Comparison of ENCODE assay signal across 12 mouse cellular contexts in the genomic region with DNA sequence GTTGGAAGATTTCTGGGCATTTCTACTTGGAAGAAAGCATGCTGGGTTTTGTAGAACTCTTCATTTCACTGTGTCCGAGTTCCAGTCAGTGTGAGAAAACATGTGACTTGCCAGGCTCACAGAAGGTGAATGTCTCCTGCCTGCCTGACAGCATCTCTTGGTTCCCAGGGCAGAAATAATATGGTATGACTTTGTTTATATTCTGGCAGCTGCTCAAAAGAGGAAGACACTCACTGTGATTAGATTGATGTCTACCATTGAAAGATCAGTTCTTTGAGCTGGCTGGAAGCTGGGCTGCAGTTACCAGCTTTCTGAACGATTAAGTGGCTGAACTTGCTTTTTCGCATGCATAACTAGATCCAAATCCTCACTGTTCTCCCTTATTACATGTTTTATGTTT.
DNase-seq lines count a peak whose midpoint lies in the region; ATAC-seq lines count a peak whose summit lies in the region.
"Had no signal": no experiment of that assay in that cellular context is flagged by ENCODE, and none has a peak within 500 bp of the region (broad histone marks: within the 10 kb centered on the region; RNA-seq: fewer than 3 reads in every experiment).

No protein-coding gene starts in this region.

- no peak overlapping the region for H3K27ac ChIP-seq in midbrain, embryonic 13.5 days
- no peak overlapping the region for H3K27ac ChIP-seq in midbrain, embryonic 10.5 days (replicated peaks)
- peak overlapping the region; percentile 82 for H3K27ac ChIP-seq in limb, embryonic 12.5 days
- H3K27ac ChIP-seq in stomach, embryonic 15.5 days: peak overlapping the region; percentile 40; the same call in 1 of the 2 replicates

- no peaks in the 10 kb centered on the region for H3K9me3 ChIP-seq in midbrain, embryonic 13.5 days
- H3K9me3 ChIP-seq in midbrain, embryonic 10.5 days (replicated peaks): no peaks in the 10 kb centered on the region
- no peaks in the 10 kb centered on the region for H3K9me3 ChIP-seq in limb, embryonic 12.5 days
- H3K9me3 ChIP-seq in stomach, embryonic 15.5 days: no peaks in the 10 kb centered on the region
- H3K9me3 ChIP-seq: embryonic facial prominence, embryonic 12.5 days had no signal

- H3K4me3 ChIP-seq in midbrain, embryonic 13.5 days (replicated peaks): no peak overlapping the region
- no peak overlapping the region for H3K4me3 ChIP-seq in midbrain, embryonic 10.5 days
- H3K4me3 ChIP-seq in limb, embryonic 12.5 days (replicated peaks): no peak overlapping the region
- no peak overlapping the region for H3K4me3 ChIP-seq in stomach, embryonic 15.5 days (replicated peaks)
- H3K4me3 ChIP-seq: embryonic facial prominence, embryonic 12.5 days; myocyte had no signal

- 50% methylated on average over 3 of the region's 3 CpGs for WGBS in midbrain, embryonic 13.5 days
- WGBS in midbrain, embryonic 10.5 days: 79% methylated on average over 3 of the region's 3 CpGs
- 39% methylated on average over 3 of the region's 3 CpGs for WGBS in limb, embryonic 12.5 days
- WGBS in stomach, embryonic 15.5 days: 38% methylated on average over 3 of the region's 3 CpGs

- ATAC-seq in midbrain, embryonic 13.5 days: peak; percentile 69
- ATAC-seq in limb, embryonic 12.5 days (ENCODE audit: insufficient number of reproducible peaks, insufficient read depth, low FRiP score, low TSS enrichment, low read depth): no peak
- ATAC-seq in stomach, embryonic 15.5 days (ENCODE audit: insufficient read depth, low FRiP score, low read depth): no peak

- H3K36me3 ChIP-seq in midbrain, embryonic 13.5 days: no peaks in the 10 kb centered on the region
- no peaks in the 10 kb centered on the region for H3K36me3 ChIP-seq in midbrain, embryonic 10.5 days
- no peaks in the 10 kb centered on the region for H3K36me3 ChIP-seq in limb, embryonic 12.5 days
- H3K36me3 ChIP-seq in stomach, embryonic 15.5 days: no peaks in the 10 kb centered on the region
- H3K36me3 ChIP-seq: embryonic facial prominence, embryonic 12.5 days had no signal

- H3K9ac ChIP-seq in midbrain, embryonic 13.5 days (replicated peaks): no peak overlapping the region
- no peak overlapping the region for H3K9ac ChIP-seq in limb, embryonic 12.5 days (replicated peaks)
- H3K9ac ChIP-seq in stomach, embryonic 15.5 days: no peak overlapping the region
- H3K9ac ChIP-seq: embryonic facial prominence, embryonic 12.5 days had no signal

- H3K4me2 ChIP-seq in midbrain, embryonic 13.5 days (replicated peaks): no peak overlapping the region
- H3K4me2 ChIP-seq in limb, embryonic 12.5 days: no peak overlapping the region
- H3K4me2 ChIP-seq in stomach, embryonic 15.5 days: no peak overlapping the region
- H3K4me2 ChIP-seq: embryonic facial prominence, embryonic 12.5 days; heart, embryonic 11.5 days had no signal

- H3K4me1 ChIP-seq in midbrain, embryonic 13.5 days (replicated peaks): peaks cover 6% of the 10 kb centered on the region; the same call in 1 of the 2 replicates
- no peaks in the 10 kb centered on the region for H3K4me1 ChIP-seq in midbrain, embryonic 10.5 days
- H3K4me1 ChIP-seq in limb, embryonic 12.5 days (replicated peaks): peaks cover 18% of the 10 kb centered on the region
- H3K4me1 ChIP-seq in stomach, embryonic 15.5 days: peaks cover 8% of the 10 kb centered on the region; the same call in 1 of the 2 replicates

- no peaks in the 10 kb centered on the region for H3K27me3 ChIP-seq in midbrain, embryonic 13.5 days
- H3K27me3 ChIP-seq in midbrain, embryonic 10.5 days (ENCODE audit: low read depth, poor library complexity, severe bottlenecking): no peaks in the 10 kb centered on the region
- H3K27me3 ChIP-seq in limb, embryonic 12.5 days: no peaks in the 10 kb centered on the region
- H3K27me3 ChIP-seq in stomach, embryonic 15.5 days (replicated peaks): no peaks in the 10 kb centered on the region
- H3K27me3 ChIP-seq: embryonic facial prominence, embryonic 12.5 days had no signal

- DNase-seq in cerebellum, postnatal 14 days: peak; percentile 3 to 32
- DNase-seq in cerebellum, adult 9-11 months: no peak
- DNase-seq in midbrain, embryonic 10.5 days (ENCODE audit: low spot score): no peak
- no peak for DNase-seq in right cerebral cortex, adult 2 months (ENCODE audit: low spot score in 2 of 2)
- DNase-seq in lung, postnatal 4 days: no peak
- DNase-seq: thymus, adult 18-20 months had no signal

Comparison
In these comparisons a context has a peak if more than half of its experiments do, and no peak if none do; other contexts are left out.
1. DNase-seq: peak in cerebellum, postnatal 14 days (2 of 2); none in cerebellum, adult 9-11 months (single experiment), midbrain, embryonic 10.5 days (single experiment), right cerebral cortex, adult 2 months (0 of 2) and lung, postnatal 4 days (0 of 2).
2. H3K27ac ChIP-seq: peak in limb, embryonic 12.5 days (single experiment) and stomach, embryonic 15.5 days (single experiment); none in midbrain, embryonic 13.5 days (single experiment) and midbrain, embryonic 10.5 days (single experiment).